Mouse (Mus musculus) forebrain, embryonic 10.5 days (tissue): ENCODE measurements around the gene Olfr926. TPM values are rescaled to one million over a fixed set of nuclear protein-coding genes. Genes with fewer than 3 reads are reported as not detected.
"Not testable (repeated sequence)": the region's sequence is repeated elsewhere in the genome, so short reads cannot be mapped to it uniquely, and the experiment has no call there.

Source experiments
- DNase-seq: peaks from one replicate; pipeline ENCODE4 v3.0.0-alpha.2; 2017; ENCODE audit warnings: low spot score; ENCODE audit errors: extremely low spot score
- H3K27ac ChIP-seq: fragments of 300-500 bp; sonication (generic); 2 replicates; pipeline ENCODE4 v1.5.1; 2016; ENCODE audit warnings: mild to moderate bottlenecking
- H3K27me3 ChIP-seq: fragments of 300-500 bp; sonication (generic); 2 replicates; pipeline ENCODE4 v1.6.1; 2016; ENCODE audit warnings: mild to moderate bottlenecking; ENCODE audit not compliant: poor library complexity, severe bottlenecking
- H3K36me3 ChIP-seq: fragments of 300-500 bp; sonication (generic); replicated peaks from 2 replicates; pipeline ENCODE4 v1.6.1; 2016; ENCODE audit warnings: mild to moderate bottlenecking, moderate library complexity
- H3K4me1 ChIP-seq: fragments of 300-500 bp; sonication (generic); 2 replicates; pipeline ENCODE4 v1.6.1; 2016
- H3K4me3 ChIP-seq: fragments of 300-500 bp; sonication (generic); 2 replicates; pipeline ENCODE4 v1.5.1; 2016; ENCODE audit warnings: mild to moderate bottlenecking, moderate library complexity
- H3K9me3 ChIP-seq: fragments of 300-500 bp; sonication (generic); 2 replicates; pipeline ENCODE4 v1.6.1; 2016; ENCODE audit warnings: mild to moderate bottlenecking, moderate library complexity
- WGBS: fragments of 180-500 bp; shearing (Covaris S2); methylation state at CpG from one replicate; pipeline ENCODE4 v1.1.7; 2016; 5-methylcytosine and 5-hydroxymethylcytosine counted together
- polyA plus RNA-seq: library from polyadenylated mRNA; unstranded; fragments of >200 nt; fragmentation: Nextera tagmentation; extraction: Ambion mirVana; gene quantifications from 2 replicates; pipeline ENCODE4 v1.2.1, GENCODE M21; 2016

Olfr926 gene
- not detected in 2 replicates for polyA plus RNA-seq

DNA sequence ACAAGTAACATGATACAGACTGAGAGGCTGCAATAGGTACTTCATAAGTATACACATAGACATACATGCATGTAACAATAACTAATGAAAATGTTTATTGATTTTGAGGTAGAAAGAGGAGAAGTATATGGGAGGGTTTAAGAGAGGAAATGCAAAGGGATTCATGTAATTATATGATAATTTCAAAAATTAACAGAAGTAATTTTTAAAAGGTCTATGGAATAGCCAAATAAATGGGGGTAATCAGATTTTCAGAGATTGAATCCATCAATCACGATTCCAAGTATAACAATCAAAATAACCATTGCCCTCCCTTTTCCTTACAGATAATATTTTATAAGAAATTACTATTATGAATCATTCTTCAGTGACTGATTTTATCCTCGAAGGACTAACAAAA is at the start of gene Olfr926:
TSS of gene Olfr926 (plus strand) at position 301 of the 400 bp plus-strand sequence.
- 88% methylated on average over 2 of the region's 2 CpGs for WGBS
- H3K27me3 ChIP-seq, result no peaks in the 10 kb centered on the region

GRCm38 (mm10) chr9:38833027-38833426 is 43.9 kb upstream of the Olfr926 start:
- H3K4me3 ChIP-seq, result no peak overlapping the region
- no peaks in the 10 kb centered on the region for H3K36me3 ChIP-seq
- no peak overlapping the region for H3K27ac ChIP-seq
- no peaks in the 10 kb centered on the region for H3K4me1 ChIP-seq
- no peaks in the 10 kb centered on the region for H3K27me3 ChIP-seq
- H3K9me3 ChIP-seq, result no peaks in the 10 kb centered on the region
- no peak for DNase-seq
- 80% methylated on average over 2 of the region's 2 CpGs for WGBS

More for the DNA sequence above, at the start of gene Olfr926:
- no peaks in the 10 kb centered on the region for H3K4me1 ChIP-seq
- no peak for DNase-seq
- no peaks in the 10 kb centered on the region for H3K36me3 ChIP-seq
- H3K9me3 ChIP-seq, result peaks cover 9% of the 10 kb centered on the region
- no peak within 1 kb of the TSS for H3K27ac ChIP-seq
- no peak within 1 kb of the TSS for H3K4me3 ChIP-seq

- Histone ChIP-seq H3K4me3 (no peak within 1 kb of the TSS), H3K36me3 (no peaks in the 10 kb centered on the region), H3K9me3 (no peaks in the 10 kb centered on the region), H3K27ac (no peak within 1 kb of the TSS), H3K4me1 (no peaks in the 10 kb centered on the region), H3K27me3 (no peaks in the 10 kb centered on the region)
- no peak for DNase-seq
- WGBS, result 85% methylated on average over 1 of the region's 1 CpGs
Observed at GRCm38 (mm10) chr9:38844149-38844548, 32.8 kb upstream of the Olfr926 start, which contains the start of gene Olfr924. Gene Olfr924, plus strand, starts transcription at chr9:38844449.

DNA sequence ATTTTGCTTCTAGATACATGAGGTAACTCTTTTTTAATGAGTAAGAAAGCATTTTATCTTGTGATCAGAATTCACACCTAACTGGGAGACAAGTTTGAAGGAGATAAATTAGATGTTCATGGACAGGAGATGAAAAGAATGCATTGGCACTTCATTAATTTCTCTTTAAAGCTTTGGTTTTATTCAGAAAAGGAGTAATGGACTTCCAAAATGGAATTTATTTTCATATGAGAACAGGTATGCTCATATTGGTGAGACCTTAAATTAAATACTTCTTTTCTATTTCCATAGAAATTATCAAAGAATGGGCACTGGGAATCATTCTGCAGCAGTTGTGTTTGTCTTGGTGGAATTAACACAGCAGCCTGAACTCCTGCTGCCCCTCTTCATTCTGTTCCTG is 22.2 kb upstream of the Olfr926 start, which contains the start of gene Olfr26:
TSS of gene Olfr26 (plus strand) at position 301 of the 400 bp plus-strand sequence.
- no peaks in the 10 kb centered on the region for H3K9me3 ChIP-seq
- H3K36me3 ChIP-seq, result no peaks in the 10 kb centered on the region
- no peak within 1 kb of the TSS for H3K27ac ChIP-seq
- H3K4me3 ChIP-seq, result no peak within 1 kb of the TSS
- DNase-seq, result no peak
- H3K27me3 ChIP-seq, result no peaks in the 10 kb centered on the region
- no peaks in the 10 kb centered on the region for H3K4me1 ChIP-seq

- WGBS, result 63% methylated on average over 2 of the region's 2 CpGs
- not testable (repeated sequence) for H3K4me3 ChIP-seq, H3K27me3 ChIP-seq
Observed at GRCm38 (mm10) chr9:38874880-38875279, 2.0 kb upstream of the Olfr926 start.

More at GRCm38 (mm10) chr9:38874880-38875279, 2.0 kb upstream of the Olfr926 start:
- H3K9me3 ChIP-seq, H3K4me1 ChIP-seq, H3K36me3 ChIP-seq, H3K27ac ChIP-seq, DNase-seq: not testable (repeated sequence)

Other genes with a start within 250 kb of the Olfr926 start
- gene Olfr916, start 217.3 kb upstream of the Olfr926 start, polyA plus RNA-seq, result not detected in 2 replicates
- not detected in 2 replicates for gene Olfr917, start 211.3 kb upstream of the Olfr926 start, polyA plus RNA-seq
- not detected in 2 replicates for gene Olfr918, start 202.5 kb upstream of the Olfr926 start, polyA plus RNA-seq
- not detected in 2 replicates for gene Olfr919, start 173.5 kb upstream of the Olfr926 start, polyA plus RNA-seq
- gene Vwa5a, start 158.9 kb upstream of the Olfr926 start, polyA plus RNA-seq, result 5.0 and 5.1 TPM in 2 replicates
- not detected in 2 replicates for gene Olfr920, start 124.8 kb upstream of the Olfr926 start, polyA plus RNA-seq
- not detected in 2 replicates for gene Olfr921, start 104.1 kb upstream of the Olfr926 start, polyA plus RNA-seq
- not detected in 2 replicates for gene Olfr922, start 62.5 kb upstream of the Olfr926 start, polyA plus RNA-seq
- gene Olfr923, start 50.6 kb upstream of the Olfr926 start, polyA plus RNA-seq, result not detected in 2 replicates
- gene Olfr924, start 32.7 kb upstream of the Olfr926 start, polyA plus RNA-seq, result not detected in 2 replicates
- gene Olfr26, start 22.1 kb upstream of the Olfr926 start, polyA plus RNA-seq, result not detected in 2 replicates
- gene Olfr930, start 52.7 kb downstream of the Olfr926 start, polyA plus RNA-seq, result not detected in 2 replicates
- gene Olfr933, start 95.2 kb downstream of the Olfr926 start, polyA plus RNA-seq, result not detected in 2 replicates
- not detected in 2 replicates for gene Olfr934, start 111.2 kb downstream of the Olfr926 start, polyA plus RNA-seq
- gene Olfr935, start 122.6 kb downstream of the Olfr926 start, polyA plus RNA-seq, result not detected in 2 replicates
- not detected in 2 replicates for gene Olfr146, start 146.3 kb downstream of the Olfr926 start, polyA plus RNA-seq
- not detected in 2 replicates for gene Olfr937, start 187.8 kb downstream of the Olfr926 start, polyA plus RNA-seq
- not detected in 2 replicates for gene Olfr938, start 201.8 kb downstream of the Olfr926 start, polyA plus RNA-seq